Mouse (Mus musculus) forebrain, embryonic 14.5 days (tissue): ENCODE data around the gene Samd14. TPM values are rescaled to one million over a fixed set of nuclear protein-coding genes. Genes with fewer than 3 reads are reported as not detected.

Experiments
- polyA plus RNA-seq: library from polyadenylated mRNA; unstranded; fragments of >200 nt; fragmentation: Nextera tagmentation; extraction: Ambion mirVana; gene quantifications from 2 replicates; pipeline ENCODE4 v1.2.1, GENCODE M21; 2014

Samd14 gene
- polyA plus RNA-seq, 1 experiment from 2014 or later = 81.7 TPM

Other genes with a start within 250 kb of the Samd14 start
- not detected in 2 replicates for gene Tmem92, start 227.2 kb upstream of the Samd14 start, polyA plus RNA-seq
- 20.6 and 41.7 TPM in 2 replicates for gene Col1a1, start 73.7 kb upstream of the Samd14 start, polyA plus RNA-seq
- gene Hils1, start 42.3 kb upstream of the Samd14 start, polyA plus RNA-seq = not detected in 2 replicates
- gene Sgca, start 33.6 kb upstream of the Samd14 start, polyA plus RNA-seq = not detected in 2 replicates
- 20.8 and 21.8 TPM in 2 replicates for gene Ppp1r9b, start 18.8 kb upstream of the Samd14 start, polyA plus RNA-seq
- 20.1 and 24.2 TPM in 2 replicates for gene Pdk2, start 31.5 kb downstream of the Samd14 start, polyA plus RNA-seq
- 4.1 and 4.8 TPM in 2 replicates for gene Itga3, start 66.9 kb downstream of the Samd14 start, polyA plus RNA-seq
- not detected in 2 replicates for gene Dlx3, start 110.2 kb downstream of the Samd14 start, polyA plus RNA-seq
- 0.11 TPM in 1 of 2 replicates, not detected in the other for gene Dlx4, start 136.4 kb downstream of the Samd14 start, polyA plus RNA-seq